8 mouse cellular contexts compared by ENCODE assay signal in genomic region chr5:33630061-33630460, GRCm38 (mm10). TPM values are rescaled to one million over a fixed set of nuclear protein-coding genes. Genes with fewer than 3 reads are reported as not detected.
DNase-seq lines count a peak whose midpoint lies in the region.

No protein-coding gene starts in this region.

- peak; percentile 38 for DNase-seq in urinary bladder, adult 2 months (ENCODE audit: low spot score)
- DNase-seq in urinary bladder, postnatal 4 days (ENCODE audit: low spot score in 2 of 2), result no peak
- peak; percentile 75 for DNase-seq in c-Kit-positive CD71-positive TER-119-positive erythroid progenitor cells, embryonic 14.5 days (ENCODE audit: low spot score)
- DNase-seq in heart, adult 8-10 months (ENCODE audit: low spot score), result peak; percentile 49
- peak; percentile 40 to 54 for DNase-seq in kidney, postnatal 4 days
- peak; percentile 46 for DNase-seq in testis, postnatal 14 days (ENCODE audit: low spot score)
- DNase-seq in right cerebral cortex, postnatal 4 days, result no peak

- H3K9me3 ChIP-seq in megakaryocyte, embryonic 14.5 days, result no peaks in the 10 kb centered on the region

- H3K36me3 ChIP-seq in megakaryocyte, embryonic 14.5 days (replicated peaks; ENCODE audit: low read length), result peaks cover 14% of the 10 kb centered on the region

- no peaks in the 10 kb centered on the region for H3K27me3 ChIP-seq in megakaryocyte, embryonic 14.5 days (replicated peaks)

- H3K4me1 ChIP-seq in megakaryocyte, embryonic 14.5 days, result peaks cover 49% of the 10 kb centered on the region

- peak overlapping the region; percentile 99 for H3K4me3 ChIP-seq in megakaryocyte, embryonic 14.5 days (replicated peaks)

RNA-seq across cellular contexts. Expression of gene Gm9903, which starts 0.3 kb away (rescaled TPM):
- 1.0 and 1.1 TPM in 2 replicates for polyA plus RNA-seq in urinary bladder, adult 2 months (2012; rRNA removed)
- 1 to 10 TPM in 2 of 4 experiments, under 1 TPM in 2; 0.87 to 1.1 (median 1.0) TPM for total RNA-seq in heart, adult 8-10 months (2022)
- not detected in 2 replicates for polyA plus RNA-seq in megakaryocyte, embryonic 14.5 days (2012; ENCODE audit: insufficient read depth, low replicate concordance)

RNA-seq across cellular contexts. Expression of gene Fam53a, which starts 0.6 kb away (rescaled TPM):
- polyA plus RNA-seq in urinary bladder, adult 2 months (2012; rRNA removed), result 20.9 and 24.2 TPM in 2 replicates
- total RNA-seq in heart, adult 8-10 months (2022), result 10 to 100 TPM; 24.0 to 30.9 (median 28.1) TPM
- polyA plus RNA-seq in megakaryocyte, embryonic 14.5 days (2012; ENCODE audit: insufficient read depth, low replicate concordance), result 54.8 and 80.4 TPM in 2 replicates

RNA-seq across cellular contexts. Expression of gene Slbp, which starts 22.3 kb away (rescaled TPM):
- 24.1 and 28.1 TPM in 2 replicates for polyA plus RNA-seq in urinary bladder, adult 2 months (2012; rRNA removed)
- total RNA-seq in heart, adult 8-10 months (2022), result 10 to 100 TPM in 2 of 4 experiments, 1 to 10 TPM in 2; 8.8 to 12.0 (median 10.6) TPM
- polyA plus RNA-seq in megakaryocyte, embryonic 14.5 days (2012; ENCODE audit: insufficient read depth, low replicate concordance), result 14.6 and 43.9 TPM in 2 replicates

RNA-seq across cellular contexts. Expression of gene Tacc3, which starts 27.9 kb away (rescaled TPM):
- 6.6 and 6.9 TPM in 2 replicates for polyA plus RNA-seq in urinary bladder, adult 2 months (2012; rRNA removed)
- 1 to 10 TPM; 1.6 to 3.1 (median 2.1) TPM for total RNA-seq in heart, adult 8-10 months (2022)
- polyA plus RNA-seq in megakaryocyte, embryonic 14.5 days (2012; ENCODE audit: insufficient read depth, low replicate concordance), result 4.6 and 33.1 TPM in 2 replicates

RNA-seq across cellular contexts. Expression of gene Tmem129, which starts 28.2 kb away (rescaled TPM):
- 30.9 and 39.0 TPM in 2 replicates for polyA plus RNA-seq in urinary bladder, adult 2 months (2012; rRNA removed)
- 10 to 100 TPM; 20.4 to 22.2 (median 21.9) TPM for total RNA-seq in heart, adult 8-10 months (2022)
- 5.7 and 19.6 TPM in 2 replicates for polyA plus RNA-seq in megakaryocyte, embryonic 14.5 days (2012; ENCODE audit: insufficient read depth, low replicate concordance)

Comparison
In these comparisons a context has a peak if more than half of its experiments do, and no peak if none do; other contexts are left out.
1. DNase-seq: peak in urinary bladder, adult 2 months (single experiment), c-Kit-positive CD71-positive TER-119-positive erythroid progenitor cells, embryonic 14.5 days (single experiment), heart, adult 8-10 months (single experiment), kidney, postnatal 4 days (2 of 2) and testis, postnatal 14 days (single experiment); none in urinary bladder, postnatal 4 days (0 of 2) and right cerebral cortex, postnatal 4 days (single experiment).